In the genomic region with DNA sequence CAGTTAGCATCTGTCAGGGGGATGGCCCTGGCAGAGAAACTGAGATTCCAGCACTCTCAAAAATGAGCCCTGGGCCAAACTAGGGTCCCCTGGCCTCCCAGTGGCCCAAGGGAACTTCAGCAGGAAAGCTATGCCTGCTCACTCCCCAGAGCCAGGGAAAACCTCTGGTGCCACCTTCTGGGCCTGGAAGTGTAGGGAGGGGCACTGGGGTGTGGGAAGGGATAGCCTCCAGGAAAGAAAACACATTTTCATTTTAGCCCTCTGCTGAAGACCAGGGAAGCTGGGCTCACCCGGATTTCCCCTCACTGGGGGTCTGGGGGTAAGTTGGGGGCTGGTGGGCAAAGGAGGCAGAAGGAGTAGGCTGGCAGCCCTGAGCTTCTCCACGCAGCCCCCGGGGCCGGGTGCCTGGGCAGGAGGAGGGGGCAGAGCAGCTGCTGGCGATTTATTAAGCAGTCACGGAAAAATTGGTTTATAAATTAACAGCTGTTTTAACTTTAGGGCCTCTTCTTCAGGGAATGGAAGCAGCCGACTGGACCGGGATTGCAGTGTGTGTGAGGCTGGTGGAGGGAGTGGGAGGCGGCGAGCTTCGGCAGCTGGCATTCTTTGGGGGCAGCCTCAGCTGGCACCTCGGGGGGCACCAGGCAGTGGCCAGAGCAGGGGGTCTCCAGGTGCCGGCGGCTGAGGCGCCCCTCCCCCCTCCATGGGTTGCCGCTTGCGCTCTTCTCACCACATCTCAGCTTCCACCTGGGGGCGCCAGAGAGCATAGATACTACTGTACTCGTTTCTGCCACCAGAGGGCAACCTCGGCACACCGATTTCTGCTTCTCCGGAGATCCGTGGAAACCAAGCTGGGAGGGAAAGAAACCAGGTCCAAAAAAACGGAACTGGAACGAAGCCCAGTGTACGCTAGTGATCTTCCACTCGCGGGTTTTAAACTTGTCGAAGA, we compare ENCODE assay signal across 8 mouse cellular contexts. TPM values are rescaled to one million over a fixed set of nuclear protein-coding genes. Genes with fewer than 3 reads are reported as not detected.
A peak's percentile ranks its signal among the peaks of the same experiment; 100 is the strongest.
DNase-seq lines count a peak whose midpoint lies in the region; ATAC-seq lines count a peak whose summit lies in the region.

No protein-coding gene starts in this region.

- H3K9me3 ChIP-seq in intestine, embryonic 14.5 days (ENCODE audit: control insufficient read depth, low read length): no peaks in the 10 kb centered on the region

- peak overlapping the region; percentile 55 for H3K4me2 ChIP-seq in intestine, embryonic 14.5 days (ENCODE audit: low read length)

- peak; percentile 97 for DNase-seq in adipocyte (ENCODE audit: low spot score)
- DNase-seq in embryo, embryonic 10.5 days (ENCODE audit: low spot score): peak; percentile 96
- peak; percentile 78 for DNase-seq in gastrocnemius, postnatal 25 days
- peak; percentile 100 for DNase-seq in intestine, embryonic 14.5 days (ENCODE audit: low spot score)
- peak; percentile 98 for DNase-seq in left cerebral cortex, postnatal 14 days (ENCODE audit: low spot score in 2 of 2)
- DNase-seq in mesoderm, embryonic 11.5 days (ENCODE audit: low read depth, low spot score): peak; percentile 91
- peak; percentile 92 for DNase-seq in right cerebral cortex, postnatal 25 days
- DNase-seq in urinary bladder, postnatal 4 days (ENCODE audit: low spot score in 2 of 2): peak; percentile 83 to 92

- 2% methylated on average over 29 of the region's 29 CpGs for WGBS in intestine, embryonic 14.5 days

- H3K4me3 ChIP-seq in intestine, embryonic 14.5 days (ENCODE audit: low read depth, low read length): peak overlapping the region; percentile 29

- H3K9ac ChIP-seq in intestine, embryonic 14.5 days (ENCODE audit: low read length): no peak overlapping the region

- H3K36me3 ChIP-seq in intestine, embryonic 14.5 days (ENCODE audit: control insufficient read depth, insufficient read depth, low read length): no peaks in the 10 kb centered on the region

- H3K27me3 ChIP-seq in intestine, embryonic 14.5 days (replicated peaks; ENCODE audit: control insufficient read depth, insufficient read depth, low read length): peaks cover 69% of the 10 kb centered on the region

- intact Hi-C loops in left cerebral cortex, postnatal 14 days (cut with DNase I): loop anchor here (5.0 kb wide), 1 partner anchor 115 kb away; no protein-coding TSS in a partner anchor

- 0 out of 2 replicates have a peak, but pooled peaks have one; percentile 29 for ATAC-seq in intestine, embryonic 14.5 days (replicated peaks; ENCODE audit: low FRiP score, low TSS enrichment, low read depth)

- no peak overlapping the region for H3K27ac ChIP-seq in intestine, embryonic 14.5 days (ENCODE audit: low read depth)

- peaks cover 16% of the 10 kb centered on the region for H3K4me1 ChIP-seq in intestine, embryonic 14.5 days (replicated peaks; ENCODE audit: control insufficient read depth, insufficient read depth, low read length)

RNA-seq across cellular contexts. Expression of gene Ppp1r1b, which starts 5.9 kb away (rescaled TPM):
- under 1 TPM in 1 of 2 experiments, not detected in 1; 0.35 TPM for total RNA-seq in gastrocnemius, postnatal 25 days (2021)
- 21.4 and 22.6 TPM in 2 replicates for polyA plus RNA-seq in intestine, embryonic 14.5 days (2014; fragmentation: Nextera tagmentation; extraction: Ambion mirVana)
- 100 to 1,000 TPM; 101 to 133 TPM for total RNA-seq in left cerebral cortex, postnatal 14 days (2021)

RNA-seq across cellular contexts. Expression of gene Neurod2, which starts 12.8 kb away (rescaled TPM):
- not detected for total RNA-seq in gastrocnemius, postnatal 25 days (2021)
- 0.05 and 0.07 TPM in 2 replicates for polyA plus RNA-seq in intestine, embryonic 14.5 days (2014; fragmentation: Nextera tagmentation; extraction: Ambion mirVana)
- total RNA-seq in left cerebral cortex, postnatal 14 days (2021): 10 to 100 TPM; 65.9 to 67.1 TPM

RNA-seq across cellular contexts. Expression of gene Stard3, which starts 15.9 kb away (rescaled TPM):
- total RNA-seq in gastrocnemius, postnatal 25 days (2021): 10 to 100 TPM in 1 of 2 experiments, 1 to 10 TPM in 1; 9.6 to 11.8 TPM
- 40.5 and 44.8 TPM in 2 replicates for polyA plus RNA-seq in intestine, embryonic 14.5 days (2014; fragmentation: Nextera tagmentation; extraction: Ambion mirVana)
- total RNA-seq in left cerebral cortex, postnatal 14 days (2021): 10 to 100 TPM; 24.9 to 27.2 TPM

RNA-seq across cellular contexts. Expression of gene Tcap, which starts 41.3 kb away (rescaled TPM):
- 1,000 to 10,000 TPM; 2,256 to 3,626 TPM for total RNA-seq in gastrocnemius, postnatal 25 days (2021)
- not detected in 2 replicates for polyA plus RNA-seq in intestine, embryonic 14.5 days (2014; fragmentation: Nextera tagmentation; extraction: Ambion mirVana)
- 10 to 100 TPM in 1 of 2 experiments, 1 to 10 TPM in 1; 8.8 to 13.1 TPM for total RNA-seq in left cerebral cortex, postnatal 14 days (2021)

RNA-seq across cellular contexts. Expression of gene Pnmt, which starts 44.0 kb away (rescaled TPM):
- total RNA-seq in gastrocnemius, postnatal 25 days (2021): 1 to 10 TPM in 1 of 2 experiments, under 1 TPM in 1; 0.87 to 2.9 TPM
- not detected in 2 replicates for polyA plus RNA-seq in intestine, embryonic 14.5 days (2014; fragmentation: Nextera tagmentation; extraction: Ambion mirVana)
- 1 to 10 TPM in 1 of 2 experiments, under 1 TPM in 1; 0.78 to 1.0 TPM for total RNA-seq in left cerebral cortex, postnatal 14 days (2021)

Comparison
In these comparisons a context has a peak if more than half of its experiments do, and no peak if none do; other contexts are left out.
1. RNA of gene Ppp1r1b, which starts 5.9 kb away (total RNA-seq): 101 to 133 TPM in left cerebral cortex, postnatal 14 days; 0.35 TPM in gastrocnemius, postnatal 25 days; every median in the first group is over 10 times any median in the second.
2. RNA of gene Neurod2, which starts 12.8 kb away (total RNA-seq): 65.9 to 67.1 TPM in left cerebral cortex, postnatal 14 days; not detected in gastrocnemius, postnatal 25 days; every median in the first group is over 10 times any median in the second.
3. Peak in every context shown above with its lines, with median percentiles within 50 percentile points of each other: DNase-seq.